Mouse (Mus musculus): ENCODE data around the gene Polm.

Polm gene

GRCm38 (mm10) chr11:5804174-5804573 lies 33.6 kb downstream of the Polm start:
- DNase-seq (ENCODE audit: low spot score in 2 of 2), result no peak

GRCm38 (mm10) chr11:5803551-5803981 lies 34.2 kb downstream of the Polm start, which contains the start of gene Pgam2:
TSS of gene Pgam2 (minus strand) at chr11:5803733.
- DNase-seq (ENCODE audit: low spot score in 2 of 2), result peak in 1 of 2 experiments; percentile 41

- DNase-seq (ENCODE audit: low spot score in 2 of 2), result no peak
These were observed 35.2 kb downstream of the Polm start for GRCm38 (mm10) chr11:5802457-5803217.

- DNase-seq (ENCODE audit: low spot score in 2 of 2), result no peak
These were observed 35.8 kb downstream of the Polm start for GRCm38 (mm10) chr11:5802005-5802404.

- DNase-seq (ENCODE audit: low spot score in 2 of 2), result no peak
These were observed 36.3 kb downstream of the Polm start for GRCm38 (mm10) chr11:5801511-5801910.

- no peak for DNase-seq (ENCODE audit: low spot score in 2 of 2)
These were observed 38.0 kb downstream of the Polm start for GRCm38 (mm10) chr11:5799621-5800490.

- no peak for DNase-seq (ENCODE audit: low spot score in 2 of 2)
These were observed 39.9 kb downstream of the Polm start for GRCm38 (mm10) chr11:5797928-5798327.

- DNase-seq (ENCODE audit: low spot score in 2 of 2), result no peak
These were observed 40.4 kb downstream of the Polm start for GRCm38 (mm10) chr11:5797371-5797770.

- DNase-seq (ENCODE audit: low spot score in 2 of 2), result no peak
These were observed 40.9 kb downstream of the Polm start for GRCm38 (mm10) chr11:5796939-5797338.

GRCm38 (mm10) chr11:5795706-5796105 lies 42.1 kb downstream of the Polm start:
- peak; percentile 40 to 62 for DNase-seq (ENCODE audit: low spot score in 2 of 2)

GRCm38 (mm10) chr11:5795290-5795689 lies 42.5 kb downstream of the Polm start:
- DNase-seq (ENCODE audit: low spot score in 2 of 2), result no peak

- no peak for DNase-seq (ENCODE audit: low spot score in 2 of 2)
These were observed 47.4 kb downstream of the Polm start for GRCm38 (mm10) chr11:5790431-5790830.

- DNase-seq (ENCODE audit: low spot score in 2 of 2), result no peak
These were observed 48.0 kb downstream of the Polm start for GRCm38 (mm10) chr11:5789754-5790333.

GRCm38 (mm10) chr11:5789071-5789753 lies 48.6 kb downstream of the Polm start:
- DNase-seq (ENCODE audit: low spot score in 2 of 2), result no peak

GRCm38 (mm10) chr11:5788056-5789014 lies 49.5 kb downstream of the Polm start, which contains the start of gene Dbnl:
TSS of gene Dbnl (plus strand) at chr11:5788488.
- DNase-seq (ENCODE audit: low spot score in 2 of 2), result peak; percentile 95 to 96

GRCm38 (mm10) chr11:5787671-5788055 lies 50.2 kb downstream of the Polm start:
- DNase-seq (ENCODE audit: low spot score in 2 of 2), result no peak

GRCm38 (mm10) chr11:5785732-5786131 lies 52.1 kb downstream of the Polm start:
- no peak for DNase-seq (ENCODE audit: low spot score in 2 of 2)

GRCm38 (mm10) chr11:5782199-5782944 lies 55.4 kb downstream of the Polm start:
- no peak for DNase-seq (ENCODE audit: low spot score in 2 of 2)

GRCm38 (mm10) chr11:5780035-5780499 lies 57.7 kb downstream of the Polm start:
- no peak for DNase-seq (ENCODE audit: low spot score in 2 of 2)

GRCm38 (mm10) chr11:5778481-5778880 lies 59.3 kb downstream of the Polm start:
- DNase-seq (ENCODE audit: low spot score in 2 of 2), result no peak

Data from right cerebral cortex, adult 2 months (tissue).